Mouse (Mus musculus) heart, embryonic 11.5 days (tissue): ENCODE measurements around the gene Gm49711. TPM values are rescaled to one million over a fixed set of nuclear protein-coding genes. Genes with fewer than 3 reads are reported as not detected.

Experiments
- ATAC-seq: fragments of 200-750 bp; cut with Nextera tagmentation; replicated peaks from 2 replicates; pipeline ENCODE4 v1.8.0; 2017; ENCODE audit warnings: moderate library complexity; ENCODE audit not compliant: insufficient number of reproducible peaks, low FRiP score, low TSS enrichment
- H3K27ac ChIP-seq: fragments of 300-500 bp; sonication (generic); 2 replicates; pipeline ENCODE4 v1.5.1; 2014; ENCODE audit warnings: mild to moderate bottlenecking, low read depth, low read length
- H3K27me3 ChIP-seq: fragments of 300-500 bp; sonication (generic); 2 replicates; pipeline ENCODE4 v1.6.1; 2014; ENCODE audit warnings: mild to moderate bottlenecking, low read length, mixed read lengths; ENCODE audit not compliant: control insufficient read depth, insufficient read depth
- H3K36me3 ChIP-seq: fragments of 300-500 bp; sonication (generic); 2 replicates; pipeline ENCODE4 v1.6.1; 2014; ENCODE audit warnings: mild to moderate bottlenecking, low read length, moderate library complexity, mixed read lengths; ENCODE audit not compliant: control insufficient read depth, insufficient read depth
- H3K4me1 ChIP-seq: fragments of 300-500 bp; sonication (generic); 2 replicates; pipeline ENCODE4 v1.6.1; 2014; ENCODE audit warnings: low read length; ENCODE audit not compliant: control insufficient read depth, insufficient read depth
- H3K4me2 ChIP-seq: fragments of 300-500 bp; sonication (generic); 2 replicates; pipeline ENCODE4 v1.6.1; 2014; ENCODE audit warnings: mild to moderate bottlenecking, moderate library complexity
- H3K4me3 ChIP-seq: fragments of 300-500 bp; sonication (generic); 2 replicates; pipeline ENCODE4 v1.5.1; 2014; ENCODE audit warnings: low read depth, low read length
- H3K9ac ChIP-seq: fragments of 300-500 bp; sonication (generic); 2 replicates; pipeline ENCODE4 v1.6.1; 2014; ENCODE audit warnings: mild to moderate bottlenecking, low read depth, low read length, moderate library complexity
- H3K9me3 ChIP-seq: fragments of 300-500 bp; sonication (generic); replicated peaks from 2 replicates; pipeline ENCODE4 v1.6.1; 2016; ENCODE audit warnings: low read length; ENCODE audit not compliant: control insufficient read depth
- WGBS: fragments of 180-500 bp; shearing (Covaris S2); extraction: QIAGEN DNeasy Blood & Tissue Kit; methylation state at CpG from one replicate; pipeline ENCODE4 v1.1.7; 2014; ENCODE audit not compliant: insufficient replicate concordance; 5-methylcytosine and 5-hydroxymethylcytosine counted together
- polyA plus RNA-seq: library from polyadenylated mRNA; unstranded; fragments of >200 nt; fragmentation: Nextera tagmentation; extraction: Ambion mirVana; gene quantifications from 2 replicates; pipeline ENCODE4 v1.2.1, GENCODE M21; 2014

Gm49711 gene
- polyA plus RNA-seq, 1 experiment from 2014 or later, result 0.20 TPM

DNA sequence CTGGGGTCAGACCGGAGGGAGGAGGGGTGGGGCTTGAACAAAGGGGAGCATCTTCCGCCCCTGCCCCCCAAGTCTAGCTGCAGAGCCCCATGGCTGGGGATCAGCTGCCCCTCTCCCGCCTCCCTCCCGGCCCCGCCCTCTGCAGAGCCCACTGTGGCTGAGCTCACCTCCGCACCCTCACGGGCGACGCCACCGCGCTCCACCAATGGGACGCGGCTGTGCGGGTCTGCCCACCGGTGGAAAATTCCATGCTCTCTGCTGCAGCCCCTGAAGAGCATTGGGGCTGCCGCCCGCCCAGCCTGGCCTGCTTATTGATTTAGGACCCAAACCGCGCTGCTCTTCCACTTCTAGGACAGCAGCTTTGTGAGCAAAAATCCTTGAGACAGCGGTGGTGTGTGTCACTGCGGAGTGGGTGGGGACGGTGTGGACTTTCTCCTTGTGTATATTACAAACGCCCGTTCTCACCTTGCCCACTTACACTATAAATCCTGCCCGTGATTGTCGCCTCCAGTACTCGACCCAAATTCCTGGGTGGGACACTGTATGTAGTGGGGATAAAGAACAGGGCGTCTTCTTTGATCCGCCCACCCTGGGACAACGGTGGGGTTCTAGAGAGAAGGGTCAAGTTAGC lies 100.5 kb downstream of the Gm49711 start:
- Histone ChIP-seq H3K4me2 (peak overlapping the region; percentile 93), H3K36me3 (no peaks in the 10 kb centered on the region), H3K9ac (peak overlapping the region; percentile 70), H3K27ac (peak overlapping the region; percentile 30), H3K9me3 (no peaks in the 10 kb centered on the region), H3K4me1 (0 out of 2 replicates have a peak, but pooled peaks cover 2% of the 10 kb centered on the region), H3K4me3 (peak overlapping the region; percentile 53), H3K27me3 (no peaks in the 10 kb centered on the region)
- peak; percentile 87 for ATAC-seq
- WGBS, result 3% methylated on average over 30 of the region's 30 CpGs

GRCm38 (mm10) chr16:92159114-92159513 lies 101.0 kb downstream of the Gm49711 start:
- Histone ChIP-seq H3K4me2 (peak overlapping the region; percentile 93), H3K27ac (no peak overlapping the region; the same call in 1 of the 2 replicates), H3K9me3 (no peaks in the 10 kb centered on the region), H3K9ac (peak overlapping the region; percentile 70), H3K36me3 (no peaks in the 10 kb centered on the region), H3K4me1 (0 out of 2 replicates have a peak, but pooled peaks cover 2% of the 10 kb centered on the region), H3K4me3 (peak overlapping the region; percentile 53), H3K27me3 (no peaks in the 10 kb centered on the region)
- 28% methylated on average over 6 of the region's 6 CpGs for WGBS
- no peak for ATAC-seq

- Histone ChIP-seq H3K9me3 (no peaks in the 10 kb centered on the region), H3K4me1 (0 out of 2 replicates have a peak, but pooled peaks cover 2% of the 10 kb centered on the region), H3K27me3 (no peaks in the 10 kb centered on the region), H3K27ac (no peak overlapping the region), H3K36me3 (no peaks in the 10 kb centered on the region), H3K4me3 (no peak overlapping the region), H3K9ac (no peak overlapping the region), H3K4me2 (no peak overlapping the region)
- ATAC-seq, result no peak
- WGBS, result 68% methylated on average over 4 of the region's 4 CpGs
Observed at GRCm38 (mm10) chr16:92162289-92162688, 104.2 kb downstream of the Gm49711 start.

- ATAC-seq, result no peak
- H3K9ac ChIP-seq, result no peak overlapping the region
- no peaks in the 10 kb centered on the region for H3K36me3 ChIP-seq
- H3K27ac ChIP-seq, result no peak overlapping the region
- no peak overlapping the region for H3K4me2 ChIP-seq
- 0 out of 2 replicates have a peak, but pooled peaks cover 2% of the 10 kb centered on the region for H3K4me1 ChIP-seq
- H3K4me3 ChIP-seq, result no peak overlapping the region
- H3K27me3 ChIP-seq, result no peaks in the 10 kb centered on the region
- 66% methylated on average over 4 of the region's 4 CpGs for WGBS
- H3K9me3 ChIP-seq, result 0 out of 2 replicates have a peak, but pooled peaks cover 2% of the 10 kb centered on the region
Observed at GRCm38 (mm10) chr16:92163545-92163944, 105.4 kb downstream of the Gm49711 start.

GRCm38 (mm10) chr16:92176052-92176451 lies 117.9 kb downstream of the Gm49711 start:
- Histone ChIP-seq H3K27ac (no peak overlapping the region), H3K4me3 (no peak overlapping the region), H3K4me1 (no peaks in the 10 kb centered on the region), H3K27me3 (0 out of 2 replicates have a peak, but pooled peaks cover 3% of the 10 kb centered on the region), H3K36me3 (no peaks in the 10 kb centered on the region), H3K9ac (no peak overlapping the region), H3K9me3 (no peaks in the 10 kb centered on the region), H3K4me2 (no peak overlapping the region)
- 74% methylated on average over 1 of the region's 1 CpGs for WGBS
- no peak for ATAC-seq

DNA sequence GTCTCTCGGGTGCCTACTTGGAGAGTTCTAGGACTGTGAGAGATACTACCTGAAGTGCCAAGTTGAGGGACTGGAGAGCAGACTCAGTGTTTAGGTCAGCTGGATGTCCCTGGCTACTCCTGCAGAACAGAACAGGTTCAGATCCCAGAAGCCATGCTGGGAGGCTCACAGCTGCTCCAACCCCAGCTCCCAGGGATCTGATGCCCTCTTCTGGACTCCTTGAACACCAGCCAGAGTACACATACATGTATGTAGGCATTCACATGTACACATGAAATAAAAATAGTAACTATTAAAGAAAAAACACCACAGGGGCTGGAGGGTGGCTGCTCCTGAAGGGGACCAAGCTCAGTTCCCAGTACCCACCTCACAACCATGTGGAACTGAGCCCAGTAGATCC lies 119.6 kb downstream of the Gm49711 start:
- ATAC-seq, result no peak
- Histone ChIP-seq H3K9ac (no peak overlapping the region), H3K4me3 (no peak overlapping the region), H3K27ac (no peak overlapping the region), H3K4me1 (no peaks in the 10 kb centered on the region), H3K4me2 (no peak overlapping the region), H3K27me3 (0 out of 2 replicates have a peak, but pooled peaks cover 3% of the 10 kb centered on the region), H3K9me3 (no peaks in the 10 kb centered on the region), H3K36me3 (no peaks in the 10 kb centered on the region)
- 70% methylated on average over 1 of the region's 1 CpGs for WGBS

DNA sequence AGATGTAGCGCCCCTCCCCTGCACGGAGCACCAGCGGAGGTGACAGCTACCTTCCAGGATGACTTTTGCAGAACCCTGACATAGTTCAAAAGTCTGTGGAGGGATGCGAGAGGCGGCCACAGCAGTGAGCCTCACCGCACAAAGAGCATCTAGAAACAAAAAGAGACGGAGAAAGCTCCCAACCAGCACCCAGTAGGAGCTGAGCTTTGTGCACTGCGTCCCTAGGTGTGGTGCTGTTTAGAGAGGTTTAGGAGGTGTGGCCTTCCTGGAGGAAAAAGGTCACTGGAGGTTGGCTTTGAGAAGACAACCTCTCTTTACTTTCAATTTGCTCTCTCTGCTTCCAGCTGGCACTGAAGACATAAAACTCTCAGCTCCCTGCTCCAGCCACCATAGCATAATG lies 121.2 kb downstream of the Gm49711 start:
- Histone ChIP-seq H3K27ac (no peak overlapping the region), H3K4me3 (no peak overlapping the region), H3K4me1 (peaks cover 6% of the 10 kb centered on the region), H3K36me3 (no peaks in the 10 kb centered on the region), H3K4me2 (no peak overlapping the region), H3K27me3 (0 out of 2 replicates have a peak, but pooled peaks cover 3% of the 10 kb centered on the region), H3K9me3 (no peaks in the 10 kb centered on the region), H3K9ac (no peak overlapping the region)
- ATAC-seq, result no peak
- WGBS, result 75% methylated on average over 8 of the region's 8 CpGs

DNA sequence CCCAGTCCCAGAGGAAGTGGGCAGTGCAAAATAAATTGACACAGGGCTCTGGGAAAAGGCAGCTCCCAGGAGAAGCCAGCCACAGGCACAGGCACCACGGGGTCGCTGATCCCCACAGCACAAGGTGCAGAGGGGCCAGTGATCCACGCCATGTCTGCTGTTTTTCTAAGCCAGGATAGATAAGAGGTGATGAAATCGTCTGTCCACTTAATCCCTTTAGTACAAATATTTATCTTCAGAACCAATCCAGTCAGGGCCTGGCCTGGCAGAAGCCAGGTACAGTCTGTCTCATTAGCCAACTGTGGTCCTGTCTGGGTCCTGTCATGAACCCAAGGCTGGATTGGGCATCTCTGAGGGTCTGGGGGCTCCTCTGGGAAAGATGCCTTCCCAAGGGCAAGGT lies 125.4 kb downstream of the Gm49711 start:
- no peak overlapping the region for H3K4me3 ChIP-seq
- no peak overlapping the region for H3K4me2 ChIP-seq
- H3K36me3 ChIP-seq, result no peaks in the 10 kb centered on the region
- peaks cover 6% of the 10 kb centered on the region for H3K4me1 ChIP-seq
- H3K9me3 ChIP-seq, result no peaks in the 10 kb centered on the region
- H3K27me3 ChIP-seq, result 0 out of 2 replicates have a peak, but pooled peaks cover 3% of the 10 kb centered on the region
- no peak for ATAC-seq
- H3K9ac ChIP-seq, result no peak overlapping the region
- no peak overlapping the region for H3K27ac ChIP-seq
- 14% methylated on average over 4 of the region's 4 CpGs for WGBS

DNA sequence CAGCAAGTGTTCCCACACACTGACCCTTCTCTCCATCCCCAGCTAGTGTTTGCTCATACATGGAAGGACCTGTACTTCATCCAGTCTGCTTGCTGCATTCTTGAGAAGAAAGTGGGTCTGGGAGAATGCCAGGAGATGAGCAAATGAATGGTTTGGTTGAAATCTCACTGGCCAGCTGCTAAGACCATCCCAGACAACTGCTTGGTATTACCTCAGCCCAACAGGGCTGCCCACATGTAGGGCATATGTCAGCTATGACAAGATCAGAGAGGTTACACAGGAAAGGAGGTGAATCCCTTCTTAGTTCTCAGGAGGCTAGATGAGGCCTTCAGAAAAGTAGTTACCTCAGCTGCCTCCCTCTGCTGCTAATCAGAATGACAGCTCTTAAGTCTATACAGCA lies 132.5 kb downstream of the Gm49711 start:
- H3K4me1 ChIP-seq, result no peaks in the 10 kb centered on the region
- H3K9ac ChIP-seq, result no peak overlapping the region
- H3K9me3 ChIP-seq, result peaks cover 5% of the 10 kb centered on the region; the same call in 1 of the 2 replicates
- no peak overlapping the region for H3K27ac ChIP-seq
- no peaks in the 10 kb centered on the region for H3K27me3 ChIP-seq
- ATAC-seq, result no peak
- H3K4me2 ChIP-seq, result no peak overlapping the region
- H3K4me3 ChIP-seq, result no peak overlapping the region
- H3K36me3 ChIP-seq, result no peaks in the 10 kb centered on the region
